Mouse (Mus musculus): ENCODE data around the gene Cdh13. TPM values are rescaled to one million over a fixed set of nuclear protein-coding genes. Genes with fewer than 3 reads are reported as not detected.

Gene Cdh13
- polyA plus RNA-seq, 1 experiment from 2014 or later: 20.0 TPM

- H3K27ac ChIP-seq (replicated peaks): no peak overlapping the region
These were observed 164.5 kb downstream of the Cdh13 start for GRCm38 (mm10) chr8:118448011-118448410.

GRCm38 (mm10) chr8:118452445-118453103, 169.0 kb downstream of the Cdh13 start:
- H3K4me2 ChIP-seq (replicated peaks): no peak overlapping the region
- no peaks in the 10 kb centered on the region for H3K4me1 ChIP-seq
- H3K27me3 ChIP-seq: no peaks in the 10 kb centered on the region
- 89% methylated on average over 11 of the region's 11 CpGs for WGBS
- H3K27ac ChIP-seq (replicated peaks): no peak overlapping the region
- no peaks in the 10 kb centered on the region for H3K9me3 ChIP-seq (replicated peaks)
- no peak overlapping the region for H3K9ac ChIP-seq
- no peak overlapping the region for H3K4me3 ChIP-seq (replicated peaks)
- ATAC-seq (ENCODE audit: insufficient number of reproducible peaks, low FRiP score, low TSS enrichment, low read depth): no peak
- no peaks in the 10 kb centered on the region for H3K36me3 ChIP-seq

More at GRCm38 (mm10) chr8:118448011-118448410, 164.5 kb downstream of the Cdh13 start:
- WGBS: 86% methylated on average over 6 of the region's 6 CpGs
- no peak overlapping the region for H3K9ac ChIP-seq
- no peak overlapping the region for H3K4me2 ChIP-seq (replicated peaks)
- H3K36me3 ChIP-seq: no peaks in the 10 kb centered on the region
- no peak for ATAC-seq (ENCODE audit: insufficient number of reproducible peaks, low FRiP score, low TSS enrichment, low read depth)
- H3K9me3 ChIP-seq (replicated peaks): no peaks in the 10 kb centered on the region
- H3K4me3 ChIP-seq (replicated peaks): no peak overlapping the region
- no peaks in the 10 kb centered on the region for H3K27me3 ChIP-seq
- no peaks in the 10 kb centered on the region for H3K4me1 ChIP-seq

GRCm38 (mm10) chr8:118455245-118455644, 171.7 kb downstream of the Cdh13 start:
- no peak overlapping the region for H3K9ac ChIP-seq
- H3K27ac ChIP-seq (replicated peaks): no peak overlapping the region
- 82% methylated on average over 3 of the region's 3 CpGs for WGBS
- no peaks in the 10 kb centered on the region for H3K27me3 ChIP-seq
- no peak overlapping the region for H3K4me2 ChIP-seq (replicated peaks)
- H3K9me3 ChIP-seq (replicated peaks): no peaks in the 10 kb centered on the region
- H3K4me3 ChIP-seq (replicated peaks): no peak overlapping the region
- H3K4me1 ChIP-seq: no peaks in the 10 kb centered on the region
- no peak for ATAC-seq (ENCODE audit: insufficient number of reproducible peaks, low FRiP score, low TSS enrichment, low read depth)
- H3K36me3 ChIP-seq: no peaks in the 10 kb centered on the region

- H3K4me2 ChIP-seq (replicated peaks): no peak overlapping the region
- no peaks in the 10 kb centered on the region for H3K36me3 ChIP-seq
- 86% methylated on average over 3 of the region's 3 CpGs for WGBS
- H3K9ac ChIP-seq: no peak overlapping the region
- no peaks in the 10 kb centered on the region for H3K9me3 ChIP-seq (replicated peaks)
- no peak overlapping the region for H3K4me3 ChIP-seq (replicated peaks)
- H3K27me3 ChIP-seq: no peaks in the 10 kb centered on the region
- H3K27ac ChIP-seq (replicated peaks): no peak overlapping the region
- no peaks in the 10 kb centered on the region for H3K4me1 ChIP-seq
- ATAC-seq (ENCODE audit: insufficient number of reproducible peaks, low FRiP score, low TSS enrichment, low read depth): no peak; the same call in 1 of the 2 replicates
These were observed 181.9 kb downstream of the Cdh13 start for GRCm38 (mm10) chr8:118465330-118465948.

GRCm38 (mm10) chr8:118477587-118477986, 194.1 kb downstream of the Cdh13 start:
- ATAC-seq (ENCODE audit: insufficient number of reproducible peaks, low FRiP score, low TSS enrichment, low read depth): no peak
- H3K27ac ChIP-seq (replicated peaks): no peak overlapping the region
- H3K9ac ChIP-seq: no peak overlapping the region
- no peaks in the 10 kb centered on the region for H3K9me3 ChIP-seq (replicated peaks)
- H3K4me2 ChIP-seq (replicated peaks): no peak overlapping the region
- WGBS: 65% methylated on average over 9 of the region's 9 CpGs
- H3K36me3 ChIP-seq: no peaks in the 10 kb centered on the region
- no peaks in the 10 kb centered on the region for H3K4me1 ChIP-seq
- no peaks in the 10 kb centered on the region for H3K27me3 ChIP-seq
- no peak overlapping the region for H3K4me3 ChIP-seq (replicated peaks)

GRCm38 (mm10) chr8:118488735-118489134, 205.2 kb downstream of the Cdh13 start:
- H3K36me3 ChIP-seq: no peaks in the 10 kb centered on the region
- no peak overlapping the region for H3K9ac ChIP-seq
- H3K4me1 ChIP-seq: no peaks in the 10 kb centered on the region
- WGBS: 61% methylated on average over 4 of the region's 4 CpGs
- H3K4me3 ChIP-seq (replicated peaks): no peak overlapping the region
- no peak overlapping the region for H3K27ac ChIP-seq (replicated peaks)
- H3K4me2 ChIP-seq (replicated peaks): no peak overlapping the region
- no peak for ATAC-seq (ENCODE audit: insufficient number of reproducible peaks, low FRiP score, low TSS enrichment, low read depth)
- H3K27me3 ChIP-seq: no peaks in the 10 kb centered on the region
- H3K9me3 ChIP-seq (replicated peaks): no peaks in the 10 kb centered on the region

GRCm38 (mm10) chr8:118502509-118502908, 219.0 kb downstream of the Cdh13 start:
- H3K4me3 ChIP-seq (replicated peaks): no peak overlapping the region
- no peaks in the 10 kb centered on the region for H3K9me3 ChIP-seq (replicated peaks)
- no peak overlapping the region for H3K27ac ChIP-seq (replicated peaks)
- no peak overlapping the region for H3K9ac ChIP-seq
- no peak overlapping the region for H3K4me2 ChIP-seq (replicated peaks)
- no peaks in the 10 kb centered on the region for H3K27me3 ChIP-seq
- no peak; the same call in 1 of the 2 replicates for ATAC-seq (ENCODE audit: insufficient number of reproducible peaks, low FRiP score, low TSS enrichment, low read depth)
- H3K4me1 ChIP-seq: no peaks in the 10 kb centered on the region
- no peaks in the 10 kb centered on the region for H3K36me3 ChIP-seq
- WGBS: 59% methylated on average over 8 of the region's 8 CpGs

- no peak for ATAC-seq (ENCODE audit: insufficient number of reproducible peaks, low FRiP score, low TSS enrichment, low read depth)
- H3K9me3 ChIP-seq (replicated peaks): no peaks in the 10 kb centered on the region
- no peaks in the 10 kb centered on the region for H3K36me3 ChIP-seq
- no peak overlapping the region for H3K27ac ChIP-seq (replicated peaks)
- H3K27me3 ChIP-seq: no peaks in the 10 kb centered on the region
- WGBS: 85% methylated on average over 5 of the region's 5 CpGs
- H3K4me1 ChIP-seq: no peaks in the 10 kb centered on the region
- H3K4me3 ChIP-seq (replicated peaks): no peak overlapping the region
- H3K9ac ChIP-seq: no peak overlapping the region
- no peak overlapping the region for H3K4me2 ChIP-seq (replicated peaks)
These were observed 225.9 kb downstream of the Cdh13 start for GRCm38 (mm10) chr8:118509426-118509825.

GRCm38 (mm10) chr8:118513259-118513658, 229.7 kb downstream of the Cdh13 start:
- Histone ChIP-seq H3K36me3 (no peaks in the 10 kb centered on the region), H3K9me3 (replicated peaks) (no peaks in the 10 kb centered on the region), H3K27me3 (no peaks in the 10 kb centered on the region), H3K4me2 (replicated peaks) (no peak overlapping the region), H3K4me3 (replicated peaks) (no peak overlapping the region), H3K27ac (replicated peaks) (no peak overlapping the region), H3K9ac (no peak overlapping the region), H3K4me1 (peaks cover 10% of the 10 kb centered on the region; the same call in 1 of the 2 replicates)
- WGBS: 68% methylated on average over 6 of the region's 6 CpGs
- no peak for ATAC-seq (ENCODE audit: insufficient number of reproducible peaks, low FRiP score, low TSS enrichment, low read depth)

GRCm38 (mm10) chr8:118515616-118516015, 232.1 kb downstream of the Cdh13 start:
- H3K9me3 ChIP-seq (replicated peaks): no peaks in the 10 kb centered on the region
- no peak overlapping the region for H3K27ac ChIP-seq (replicated peaks)
- no peaks in the 10 kb centered on the region for H3K27me3 ChIP-seq
- H3K4me3 ChIP-seq (replicated peaks): no peak overlapping the region
- no peak for ATAC-seq (ENCODE audit: insufficient number of reproducible peaks, low FRiP score, low TSS enrichment, low read depth)
- H3K9ac ChIP-seq: no peak overlapping the region
- no peak overlapping the region for H3K4me2 ChIP-seq (replicated peaks)
- peaks cover 14% of the 10 kb centered on the region; the same call in 1 of the 2 replicates for H3K4me1 ChIP-seq
- no peaks in the 10 kb centered on the region for H3K36me3 ChIP-seq
- WGBS: 73% methylated on average over 6 of the region's 6 CpGs

GRCm38 (mm10) chr8:118517071-118517470, 233.5 kb downstream of the Cdh13 start:
- no peak overlapping the region for H3K9ac ChIP-seq
- no peaks in the 10 kb centered on the region for H3K36me3 ChIP-seq
- no peaks in the 10 kb centered on the region for H3K9me3 ChIP-seq (replicated peaks)
- WGBS: 55% methylated on average over 4 of the region's 4 CpGs
- peaks cover 14% of the 10 kb centered on the region; the same call in 1 of the 2 replicates for H3K4me1 ChIP-seq
- H3K4me2 ChIP-seq (replicated peaks): no peak overlapping the region
- H3K27me3 ChIP-seq: no peaks in the 10 kb centered on the region
- no peak overlapping the region for H3K4me3 ChIP-seq (replicated peaks)
- no peak for ATAC-seq (ENCODE audit: insufficient number of reproducible peaks, low FRiP score, low TSS enrichment, low read depth)
- no peak overlapping the region for H3K27ac ChIP-seq (replicated peaks)
